9 mouse cellular contexts compared by ENCODE assay signal in genomic region chr12:111693341-111694270, GRCm38 (mm10). TPM values are rescaled to one million over a fixed set of nuclear protein-coding genes. Genes with fewer than 3 reads are reported as not detected.
DNase-seq lines count a peak whose midpoint lies in the region; ATAC-seq and TF ChIP-seq lines count a peak whose summit lies in the region.
"Had no signal": no experiment of that assay in that cellular context is flagged by ENCODE, and none has a peak within 500 bp of the region (broad histone marks: within the 10 kb centered on the region; RNA-seq: fewer than 3 reads in every experiment).

No protein-coding gene starts in this region.

- peaks cover 37% of the 10 kb centered on the region for H3K4me1 ChIP-seq in heart, postnatal 0 days (ENCODE audit: control insufficient read depth, insufficient read depth)
- peaks cover 94% of the 10 kb centered on the region for H3K4me1 ChIP-seq in hindbrain, embryonic 10.5 days (replicated peaks)
- H3K4me1 ChIP-seq in midbrain, embryonic 16.5 days (ENCODE audit: control insufficient read depth, insufficient read depth, low read length) = peaks cover 23% of the 10 kb centered on the region

- no peak for TF ChIP-seq CTCF in heart, postnatal 0 days (IDR thresholded peaks at IDR 0.05; ENCODE audit: low read depth)

- WGBS in heart, postnatal 0 days = 62% methylated on average over 18 of the region's 18 CpGs
- 11% methylated on average over 18 of the region's 18 CpGs for WGBS in hindbrain, embryonic 10.5 days
- 11% methylated on average over 18 of the region's 18 CpGs for whole genome bisulfite sequencing in midbrain, embryonic 16.5 days

- DNase-seq in heart, postnatal 0 days (ENCODE audit: low spot score) = peak; percentile 30
- DNase-seq in heart, postnatal 4 days = no peak
- peak; percentile 75 to 86 for DNase-seq in cerebellum, postnatal 10 days
- DNase-seq in hindbrain, embryonic 10.5 days (ENCODE audit: low spot score) = peak; percentile 90
- DNase-seq in left cerebral cortex, postnatal 10 days (ENCODE audit: extremely low spot score in 1 of 2, low spot score in 2 of 2) = peak; percentile 77 to 85
- no peak for DNase-seq in adrenal gland, postnatal 36 days
- no peak for DNase-seq in gastrocnemius, postnatal 25 days

- H3K4me3 ChIP-seq in heart, postnatal 0 days (ENCODE audit: low read depth, low read length) = no peak overlapping the region
- H3K4me3 ChIP-seq in hindbrain, embryonic 10.5 days = peak overlapping the region; percentile 41
- H3K4me3 ChIP-seq in midbrain, embryonic 16.5 days (ENCODE audit: low read depth, low read length) = no peak overlapping the region

- no peak overlapping the region; the same call in 1 of the 2 replicates for H3K9ac ChIP-seq in heart, postnatal 0 days (replicated peaks; ENCODE audit: low read depth, low read length)
- peak overlapping the region; percentile 46; the same call in 1 of the 2 replicates for H3K9ac ChIP-seq in midbrain, embryonic 16.5 days (ENCODE audit: low read depth, low read length)

- no peaks in the 10 kb centered on the region for H3K36me3 ChIP-seq in heart, postnatal 0 days (replicated peaks; ENCODE audit: control insufficient read depth, insufficient read depth, low read length)
- H3K36me3 ChIP-seq in hindbrain, embryonic 10.5 days = no peaks in the 10 kb centered on the region
- no peaks in the 10 kb centered on the region for H3K36me3 ChIP-seq in midbrain, embryonic 16.5 days (ENCODE audit: control insufficient read depth, insufficient read depth, low read length)

- H3K4me2 ChIP-seq in heart, postnatal 0 days (ENCODE audit: low read depth, low read length) = peak overlapping the region; percentile 14; the same call in 1 of the 2 replicates
- H3K4me2 ChIP-seq in midbrain, embryonic 16.5 days (ENCODE audit: low read length) = peak overlapping the region; percentile 27

- no peaks in the 10 kb centered on the region for H3K9me3 ChIP-seq in heart, postnatal 0 days (replicated peaks; ENCODE audit: control insufficient read depth, low read length)
- H3K9me3 ChIP-seq in hindbrain, embryonic 10.5 days = no peaks in the 10 kb centered on the region
- H3K9me3 ChIP-seq in midbrain, embryonic 16.5 days (replicated peaks; ENCODE audit: control insufficient read depth, low read length, poor library complexity, severe bottlenecking) = no peaks in the 10 kb centered on the region

- intact Hi-C loops in left cerebral cortex, postnatal 10 days (cut with DNase I) = no loop called here

- peak overlapping the region; percentile 67 for H3K27ac ChIP-seq in heart, postnatal 0 days (ENCODE audit: low read depth)
- H3K27ac ChIP-seq in hindbrain, embryonic 10.5 days = peak overlapping the region; percentile 98
- H3K27ac ChIP-seq in midbrain, embryonic 16.5 days (ENCODE audit: low read length) = peak overlapping the region; percentile 85

- no peak for TF ChIP-seq EP300 in heart, postnatal 0 days (IDR thresholded peaks at IDR 0.05; ENCODE audit: low read depth)

- no peaks in the 10 kb centered on the region for H3K27me3 ChIP-seq in heart, postnatal 0 days (ENCODE audit: control insufficient read depth, insufficient read depth, low read length)
- no peaks in the 10 kb centered on the region for H3K27me3 ChIP-seq in hindbrain, embryonic 10.5 days (ENCODE audit: insufficient read depth, poor library complexity, severe bottlenecking)
- no peaks in the 10 kb centered on the region for H3K27me3 ChIP-seq in midbrain, embryonic 16.5 days (ENCODE audit: control insufficient read depth, insufficient read depth, low read depth, low read length)
- H3K27me3 ChIP-seq: Patski had no signal

- ATAC-seq in heart, postnatal 0 days (ENCODE audit: insufficient read depth, low read depth) = no peak
- peak; percentile 76 for ATAC-seq in midbrain, embryonic 16.5 days
- ATAC-seq: Patski had no signal

RNA-seq across cellular contexts. Expression of gene Trmt61a, which starts 15.7 kb away (rescaled TPM):
- 23.5 and 24.9 TPM in 2 replicates for total RNA-seq in heart, postnatal 0 days (2014; rRNA removed; ENCODE audit: low replicate concordance)
- polyA plus RNA-seq in heart, postnatal 0 days (2015; fragmentation: Nextera tagmentation; extraction: Ambion mirVana) = 4.1 and 6.1 TPM in 2 replicates
- 1 to 10 TPM; 9.4 to 9.8 TPM for total RNA-seq in heart, postnatal 4 days (2021)
- 15.1 and 16.2 TPM in 2 replicates for polyA plus RNA-seq in hindbrain, embryonic 10.5 days (2016; fragmentation: Nextera tagmentation; extraction: Ambion mirVana)
- total RNA-seq in left cerebral cortex, postnatal 10 days (2021) = 10 to 100 TPM; 19.2 to 19.5 TPM
- polyA plus RNA-seq in midbrain, embryonic 16.5 days (2015; fragmentation: Nextera tagmentation; extraction: Ambion mirVana) = 9.8 and 10.4 TPM in 2 replicates
- total RNA-seq in adrenal gland, postnatal 36 days (2021) = 10 to 100 TPM; 15.7 to 18.6 TPM
- total RNA-seq in gastrocnemius, postnatal 25 days (2021) = 1 to 10 TPM; 2.7 to 2.9 TPM

RNA-seq across cellular contexts. Expression of gene Bag5, which starts 19.5 kb away (rescaled TPM):
- 13.3 and 16.3 TPM in 2 replicates for total RNA-seq in heart, postnatal 0 days (2014; rRNA removed; ENCODE audit: low replicate concordance)
- 32.4 and 34.7 TPM in 2 replicates for polyA plus RNA-seq in heart, postnatal 0 days (2015; fragmentation: Nextera tagmentation; extraction: Ambion mirVana)
- total RNA-seq in heart, postnatal 4 days (2021) = 10 to 100 TPM; 29.3 to 32.6 TPM
- 53.5 and 53.6 TPM in 2 replicates for polyA plus RNA-seq in hindbrain, embryonic 10.5 days (2016; fragmentation: Nextera tagmentation; extraction: Ambion mirVana)
- 10 to 100 TPM; 40.6 to 43.2 TPM for total RNA-seq in left cerebral cortex, postnatal 10 days (2021)
- 70.4 and 71.8 TPM in 2 replicates for polyA plus RNA-seq in midbrain, embryonic 16.5 days (2015; fragmentation: Nextera tagmentation; extraction: Ambion mirVana)
- total RNA-seq in adrenal gland, postnatal 36 days (2021) = 10 to 100 TPM; 37.2 to 39.8 TPM
- 10 to 100 TPM; 10.9 to 14.6 TPM for total RNA-seq in gastrocnemius, postnatal 25 days (2021)

RNA-seq across cellular contexts. Expression of gene Apopt1, which starts 19.5 kb away (rescaled TPM):
- total RNA-seq in heart, postnatal 0 days (2014; rRNA removed; ENCODE audit: low replicate concordance) = 18.5 and 50.7 TPM in 2 replicates
- 56.4 and 58.9 TPM in 2 replicates for polyA plus RNA-seq in heart, postnatal 0 days (2015; fragmentation: Nextera tagmentation; extraction: Ambion mirVana)
- 10 to 100 TPM; 40.0 to 42.1 TPM for total RNA-seq in heart, postnatal 4 days (2021)
- polyA plus RNA-seq in hindbrain, embryonic 10.5 days (2016; fragmentation: Nextera tagmentation; extraction: Ambion mirVana) = 55.3 and 59.2 TPM in 2 replicates
- total RNA-seq in left cerebral cortex, postnatal 10 days (2021) = 10 to 100 TPM; 37.9 to 38.6 TPM
- polyA plus RNA-seq in midbrain, embryonic 16.5 days (2015; fragmentation: Nextera tagmentation; extraction: Ambion mirVana) = 52.3 and 56.8 TPM in 2 replicates
- 10 to 100 TPM; 58.8 to 76.2 TPM for total RNA-seq in adrenal gland, postnatal 36 days (2021)
- total RNA-seq in gastrocnemius, postnatal 25 days (2021) = 10 to 100 TPM; 37.7 to 38.9 TPM

RNA-seq across cellular contexts. Expression of gene Ckb, which starts 21.5 kb away (rescaled TPM):
- total RNA-seq in heart, postnatal 0 days (2014; rRNA removed; ENCODE audit: low replicate concordance) = 735 and 758 TPM in 2 replicates
- polyA plus RNA-seq in heart, postnatal 0 days (2015; fragmentation: Nextera tagmentation; extraction: Ambion mirVana) = 334 and 359 TPM in 2 replicates
- total RNA-seq in heart, postnatal 4 days (2021) = 100 to 1,000 TPM; 165 to 181 TPM
- polyA plus RNA-seq in hindbrain, embryonic 10.5 days (2016; fragmentation: Nextera tagmentation; extraction: Ambion mirVana) = 2,059 and 2,773 TPM in 2 replicates
- 1,000 to 10,000 TPM in 1 of 2 experiments, 100 to 1,000 TPM in 1; 966 to 1,046 TPM for total RNA-seq in left cerebral cortex, postnatal 10 days (2021)
- polyA plus RNA-seq in midbrain, embryonic 16.5 days (2015; fragmentation: Nextera tagmentation; extraction: Ambion mirVana) = 1,397 and 1,482 TPM in 2 replicates
- total RNA-seq in adrenal gland, postnatal 36 days (2021) = 10 to 100 TPM; 34.2 to 53.4 TPM
- total RNA-seq in gastrocnemius, postnatal 25 days (2021) = 10 to 100 TPM; 14.9 to 15.6 TPM

Comparison
In these comparisons a context has a peak if more than half of its experiments do, and no peak if none do; other contexts are left out.
1. DNase-seq: peak in heart, postnatal 0 days (single experiment), cerebellum, postnatal 10 days (2 of 2), hindbrain, embryonic 10.5 days (single experiment) and left cerebral cortex, postnatal 10 days (2 of 2); none in heart, postnatal 4 days (single experiment), adrenal gland, postnatal 36 days (0 of 2) and gastrocnemius, postnatal 25 days (single experiment).
2. Peak in every context shown above with its lines, with median percentiles within 50 percentile points of each other: H3K27ac ChIP-seq.